Mouse (Mus musculus) heart, postnatal 0 days (tissue): ENCODE data around the gene Cep131. TPM values are rescaled to one million over a fixed set of nuclear protein-coding genes. Genes with fewer than 3 reads are reported as not detected.
A peak's percentile ranks its signal among the peaks of the same experiment; 100 is the strongest.

Experiments used
- ATAC-seq: fragments of 200-750 bp; cut with Nextera tagmentation; 2 replicates; pipeline ENCODE4 v1.8.0; 2017; ENCODE audit warnings: low read depth, moderate number of reproducible peaks, moderate library complexity; ENCODE audit not compliant: insufficient read depth
- DNase-seq: peaks from one replicate; pipeline ENCODE4 v3.0.0-alpha.2; 2016; ENCODE audit warnings: low spot score
- H3K27ac ChIP-seq: fragments of 300-500 bp; sonication (generic); 2 replicates; pipeline ENCODE4 v1.5.1; 2014; ENCODE audit warnings: low read depth, mild to moderate bottlenecking
- H3K27me3 ChIP-seq: fragments of 300-500 bp; sonication (generic); 2 replicates; pipeline ENCODE4 v1.6.1; 2014; ENCODE audit warnings: low read length, mixed read lengths; ENCODE audit not compliant: control insufficient read depth, insufficient read depth
- H3K36me3 ChIP-seq: fragments of 300-500 bp; sonication (generic); replicated peaks from 2 replicates; pipeline ENCODE4 v1.6.1; 2014; ENCODE audit warnings: low read length, mixed read lengths; ENCODE audit not compliant: control insufficient read depth, insufficient read depth
- H3K4me1 ChIP-seq: fragments of 300-500 bp; sonication (generic); 2 replicates; pipeline ENCODE4 v1.6.1; 2014; ENCODE audit warnings: antibody characterized with exemption; ENCODE audit not compliant: control insufficient read depth, insufficient read depth
- H3K4me2 ChIP-seq: fragments of 300-500 bp; sonication (generic); 2 replicates; pipeline ENCODE4 v1.6.1; 2014; ENCODE audit warnings: low read depth, mild to moderate bottlenecking, low read length, moderate library complexity
- H3K4me3 ChIP-seq: fragments of 300-500 bp; sonication (generic); 2 replicates; pipeline ENCODE4 v1.5.1; 2014; ENCODE audit warnings: low read depth, low read length
- H3K9ac ChIP-seq: fragments of 300-500 bp; sonication (generic); replicated peaks from 2 replicates; pipeline ENCODE4 v1.6.1; 2014; ENCODE audit warnings: low read depth, low read length, mixed read lengths
- H3K9me3 ChIP-seq: fragments of 300-500 bp; sonication (generic); replicated peaks from 2 replicates; pipeline ENCODE4 v1.6.1; 2016; ENCODE audit warnings: low read length; ENCODE audit not compliant: control insufficient read depth
- CTCF ChIP-seq: IDR thresholded peaks from 2 replicates; pipeline ENCODE4 v1.5.1; 2016; ENCODE audit warnings: antibody characterized with exemption, control low read depth, low read depth
- EP300 ChIP-seq: IDR thresholded peaks from 2 replicates; pipeline ENCODE4 v1.6.1; 2016; ENCODE audit warnings: antibody characterized with exemption, low read depth
- WGBS: fragments of 180-500 bp; shearing (Covaris S2); extraction: QIAGEN DNeasy Blood & Tissue Kit; methylation state at CpG from one replicate; pipeline ENCODE4 v1.1.7; 2014; 5-methylcytosine and 5-hydroxymethylcytosine counted together
- polyA plus RNA-seq: library from polyadenylated mRNA; unstranded; fragments of >200 nt; fragmentation: Nextera tagmentation; extraction: Ambion mirVana; gene quantifications from 2 replicates; pipeline ENCODE4 v1.2.1, GENCODE M21; 2015
- total RNA-seq: library from RNA; depleted of rRNA; stranded (reverse); fragments of >200 nt; gene quantifications from 2 replicates; pipeline ENCODE4 v1.2.3, GENCODE M21; 2014; ENCODE audit warnings: low replicate concordance

Gene Cep131
- total and polyA plus RNA-seq, 2 experiments from 2014 or later = 3.8 to 6.8 TPM

DNA sequence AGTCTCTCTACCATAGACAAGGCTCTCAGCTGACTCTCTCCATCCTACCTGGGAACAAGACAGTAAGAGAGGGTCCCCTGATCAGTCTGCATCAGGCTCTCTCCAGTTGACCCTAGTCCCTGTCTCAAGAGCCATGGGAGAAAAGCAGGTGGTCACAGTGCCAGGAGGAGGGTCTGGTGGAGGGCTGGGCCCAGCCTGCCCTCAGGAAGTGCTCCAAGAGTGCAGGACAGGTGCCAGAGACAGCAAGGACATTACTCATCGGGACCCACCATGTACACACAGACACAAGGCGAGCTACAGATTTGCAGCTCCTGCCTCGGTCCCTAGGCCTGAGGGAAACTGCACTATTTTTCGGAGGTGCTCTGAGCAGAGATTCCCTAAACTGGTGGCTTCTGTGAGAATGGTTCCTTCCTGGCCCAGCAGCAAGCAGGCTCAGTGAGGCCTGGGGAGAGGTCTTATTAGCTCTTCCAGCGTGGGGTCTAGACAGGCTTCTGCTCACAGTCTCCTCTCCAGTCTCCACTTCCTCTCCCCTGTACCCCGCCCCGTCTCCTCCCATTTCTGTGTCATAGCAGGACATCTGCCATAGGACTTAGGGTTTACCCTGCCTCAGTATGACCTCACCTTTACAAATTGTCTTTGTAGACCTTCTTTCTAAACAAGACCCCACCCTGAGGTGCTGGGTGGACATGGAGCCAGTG lies 44.3 kb downstream of the Cep131 start:
- DNase-seq = peak; percentile 16
- H3K4me2 ChIP-seq = no peak overlapping the region
- H3K4me3 ChIP-seq = no peak overlapping the region
- 55% methylated on average over 7 of the region's 7 CpGs for WGBS
- H3K9ac ChIP-seq = no peak overlapping the region
- TF ChIP-seq EP300 (no peak), CTCF (no peak)
- peaks cover 24% of the 10 kb centered on the region for H3K4me1 ChIP-seq
- no peaks in the 10 kb centered on the region for H3K36me3 ChIP-seq
- H3K27ac ChIP-seq = peak overlapping the region; percentile 76
- ATAC-seq = no peak
- no peaks in the 10 kb centered on the region for H3K9me3 ChIP-seq
- H3K27me3 ChIP-seq = peaks cover 23% of the 10 kb centered on the region

DNA sequence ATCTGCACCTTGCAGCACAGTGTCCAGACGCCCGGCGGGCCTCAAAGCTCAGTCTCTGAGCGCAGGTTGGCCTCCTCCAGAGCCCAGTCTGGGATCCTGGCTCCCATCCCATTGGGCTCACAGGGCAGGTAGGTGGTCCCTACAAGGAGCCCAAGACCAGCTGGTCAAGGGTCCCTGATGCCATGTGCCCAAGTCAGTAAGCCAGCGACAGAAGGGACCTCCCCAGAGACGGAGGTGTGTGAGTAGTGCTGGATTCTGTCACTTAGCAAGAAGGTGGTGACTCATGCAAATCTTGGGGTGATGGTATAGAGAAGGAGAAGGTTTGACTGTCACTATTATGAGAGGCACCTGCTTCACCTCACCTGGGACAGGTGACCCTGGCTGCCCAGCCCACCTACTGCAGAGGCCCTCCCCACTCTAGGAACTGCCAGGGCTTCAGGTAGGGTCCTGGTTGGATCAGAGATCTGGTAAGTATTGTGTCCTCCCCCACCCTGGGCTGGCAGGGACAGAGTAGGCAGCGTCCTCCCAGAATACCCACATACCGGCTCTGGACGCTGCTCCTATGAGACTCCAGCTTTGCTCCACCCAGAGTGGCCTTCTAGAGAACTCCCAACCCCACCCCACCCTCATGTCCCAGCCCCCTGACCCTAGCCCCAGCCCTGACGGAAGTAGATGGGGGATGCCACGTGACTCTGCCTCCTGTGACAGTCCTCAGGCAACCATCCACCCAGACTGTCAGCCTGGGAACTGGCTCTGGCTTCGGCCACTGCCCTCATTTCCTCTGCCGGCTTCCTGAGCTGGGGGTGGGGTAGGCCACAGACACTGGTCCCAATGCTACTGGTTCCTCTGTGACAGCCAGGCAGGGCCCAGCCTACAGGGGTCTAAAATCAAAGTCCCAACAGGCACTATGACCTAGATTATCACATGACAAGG lies 45.2 kb downstream of the Cep131 start:
- peak overlapping the region; percentile 8 for H3K4me2 ChIP-seq
- no peaks in the 10 kb centered on the region for H3K36me3 ChIP-seq
- TF ChIP-seq EP300 (peak; percentile 82), CTCF (no peak)
- H3K9me3 ChIP-seq = no peaks in the 10 kb centered on the region
- ATAC-seq (peak; percentile 67), DNase-seq (peak; percentile 50)
- 56% methylated on average over 13 of the region's 13 CpGs for WGBS
- H3K27ac ChIP-seq = peak overlapping the region; percentile 76
- peaks cover 14% of the 10 kb centered on the region for H3K27me3 ChIP-seq
- H3K9ac ChIP-seq = no peak overlapping the region
- H3K4me1 ChIP-seq = peaks cover 24% of the 10 kb centered on the region
- no peak overlapping the region for H3K4me3 ChIP-seq

DNA sequence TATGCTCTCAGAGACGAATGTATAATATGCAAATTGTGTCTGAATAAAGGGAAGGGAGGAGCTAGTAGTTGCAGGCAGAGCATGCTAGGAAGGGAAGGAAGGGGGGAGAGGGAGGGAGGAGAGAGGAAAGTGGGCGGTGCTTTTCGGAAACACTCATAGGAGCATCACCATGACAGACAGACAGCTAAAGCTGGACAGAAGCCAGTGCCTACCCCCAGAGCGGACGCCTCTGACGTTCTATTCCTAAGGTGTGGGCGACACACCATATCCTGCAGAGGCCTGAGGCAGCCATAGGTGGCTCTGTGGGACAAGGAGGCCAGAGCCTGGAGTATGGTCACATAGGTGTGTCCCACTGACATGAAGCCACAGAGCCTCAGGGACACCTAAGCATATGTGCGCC lies 46.2 kb downstream of the Cep131 start:
- TF ChIP-seq CTCF (0 out of 2 replicates have a peak, but pooled peaks have one; percentile 6), EP300 (no peak)
- Histone ChIP-seq H3K9me3 (no peaks in the 10 kb centered on the region), H3K27me3 (0 out of 2 replicates have a peak, but pooled peaks cover 4% of the 10 kb centered on the region), H3K27ac (peak overlapping the region; percentile 88), H3K36me3 (no peaks in the 10 kb centered on the region), H3K4me2 (no peak overlapping the region), H3K4me3 (no peak overlapping the region), H3K4me1 (peaks cover 24% of the 10 kb centered on the region), H3K9ac (no peak overlapping the region)
- WGBS = 53% methylated on average over 8 of the region's 8 CpGs
- peak; percentile 45 for DNase-seq
- ATAC-seq = no peak

DNA sequence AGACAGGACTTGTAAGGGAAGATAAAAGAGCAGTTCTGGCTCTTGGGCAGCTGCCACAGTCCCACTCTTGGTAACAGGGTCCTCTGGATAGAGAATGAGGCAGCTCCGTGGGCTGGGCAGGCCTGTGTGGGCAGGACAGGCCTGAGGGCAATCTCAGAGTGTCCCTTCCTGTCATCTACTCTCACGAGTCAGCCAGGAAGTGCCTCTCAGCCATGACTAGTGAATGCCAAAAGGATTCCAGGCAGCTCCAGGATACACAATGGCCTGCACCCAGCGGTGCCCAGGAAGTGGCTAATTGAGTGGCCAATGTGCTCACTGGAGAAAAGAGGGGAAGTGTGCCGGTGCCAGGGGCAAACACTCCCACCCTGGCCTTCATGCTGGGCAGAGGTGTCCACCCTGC lies 47.0 kb downstream of the Cep131 start:
- H3K27me3 ChIP-seq = no peaks in the 10 kb centered on the region
- ATAC-seq (peak; percentile 53), DNase-seq (peak; percentile 70)
- 0 out of 2 replicates have a peak overlapping the region, but pooled peaks have one; percentile 40 for H3K9ac ChIP-seq
- no peaks in the 10 kb centered on the region for H3K36me3 ChIP-seq
- TF ChIP-seq CTCF (no peak), EP300 (no peak)
- H3K27ac ChIP-seq = peak overlapping the region; percentile 88
- peaks cover 24% of the 10 kb centered on the region for H3K4me1 ChIP-seq
- no peaks in the 10 kb centered on the region for H3K9me3 ChIP-seq
- WGBS = 13% methylated on average over 4 of the region's 4 CpGs
- H3K4me3 ChIP-seq = no peak overlapping the region
- no peak overlapping the region for H3K4me2 ChIP-seq

DNA sequence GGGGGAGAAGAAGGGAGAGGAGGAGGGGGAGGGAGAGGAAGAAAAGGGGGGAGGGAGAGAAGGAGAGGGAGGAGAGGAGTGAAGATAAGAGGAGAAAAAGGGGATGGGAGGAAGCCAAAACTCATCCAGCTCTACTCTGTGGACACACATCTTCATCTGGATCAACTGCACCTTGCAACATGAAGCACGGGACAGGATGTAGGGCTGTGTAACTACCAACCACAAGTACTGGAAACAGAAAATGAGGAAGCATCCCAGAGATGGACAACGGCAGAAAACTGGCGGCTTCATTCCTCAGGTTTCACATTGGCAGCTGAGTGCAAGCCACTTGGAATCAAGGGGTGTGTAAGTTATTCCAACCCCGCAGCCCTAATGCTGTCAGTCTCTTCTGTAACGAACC lies 51.9 kb downstream of the Cep131 start:
- ATAC-seq (no peak), DNase-seq (no peak)
- Histone ChIP-seq H3K27ac (no peak overlapping the region), H3K36me3 (no peaks in the 10 kb centered on the region), H3K9me3 (no peaks in the 10 kb centered on the region), H3K4me3 (no peak overlapping the region), H3K4me2 (no peak overlapping the region), H3K27me3 (no peaks in the 10 kb centered on the region), H3K9ac (no peak overlapping the region), H3K4me1 (peaks cover 10% of the 10 kb centered on the region)
- 66% methylated on average over 5 of the region's 5 CpGs for WGBS
- TF ChIP-seq EP300 = no peak
- TF ChIP-seq CTCF = no peak
